Mouse (Mus musculus) R1 (cell line): ENCODE measurements around the gene Pfkfb2.
A peak's percentile ranks its signal among the peaks of the same experiment; 100 is the strongest.

ENCODE experiments used
- DNase-seq: peaks from one replicate; pipeline ENCODE4 v3.0.0-alpha.2; 2018; ENCODE audit warnings: low read depth, low spot score

Pfkfb2 gene

GRCm38 (mm10) chr1:130729153-130729552, at the start of gene Pfkfb2:
TSS of gene Pfkfb2 (minus strand) at chr1:130729253.
- DNase-seq = no peak

DNA sequence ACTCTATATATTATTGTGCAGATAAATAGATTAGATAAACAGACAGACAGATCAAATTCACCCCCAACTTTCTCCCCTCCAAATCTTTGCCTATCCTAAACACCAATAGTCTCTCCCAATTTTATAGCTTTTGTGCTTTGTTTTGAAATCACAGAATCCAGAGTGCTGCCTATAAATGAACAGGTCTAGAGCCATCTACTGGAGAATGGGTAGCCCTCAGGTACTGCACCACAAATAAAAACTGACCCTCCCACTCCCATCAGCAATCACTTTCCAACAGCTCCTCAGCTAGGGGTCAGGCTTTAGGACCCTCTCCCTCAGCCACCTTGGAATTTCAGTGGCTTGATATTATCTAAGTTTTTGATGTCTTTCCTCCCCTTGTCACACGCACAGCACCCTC, 47.6 kb upstream of the Pfkfb2 start:
- peak; percentile 6 for DNase-seq

DNA sequence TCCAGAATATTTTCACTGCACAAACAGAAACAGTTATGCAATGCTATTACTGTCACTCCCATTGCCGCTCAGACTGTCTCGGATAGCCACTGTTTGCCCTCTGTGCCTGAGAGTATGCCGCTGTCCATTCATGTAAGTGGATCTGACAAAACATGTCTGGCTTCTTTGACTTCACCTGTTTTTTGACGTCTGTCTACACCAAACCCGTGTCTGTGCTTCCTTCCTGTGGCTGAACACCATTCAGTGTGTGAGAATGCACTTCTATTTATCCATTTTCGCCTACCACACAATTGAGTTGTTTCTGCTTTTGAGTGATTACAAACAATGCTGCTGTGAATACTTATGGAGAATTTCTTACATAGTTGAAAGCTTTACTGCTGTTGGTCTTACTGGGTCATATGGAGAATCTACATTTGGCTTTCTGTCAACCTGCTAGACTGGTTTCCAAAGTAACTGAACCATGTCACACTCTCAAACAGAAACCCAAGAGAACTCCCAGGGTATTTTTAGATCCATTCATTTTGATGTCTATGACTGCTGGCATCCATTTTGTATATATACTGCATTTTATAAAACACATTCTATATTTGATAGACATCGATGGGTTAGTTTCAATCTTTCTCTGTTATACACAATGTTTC, 46.8 kb upstream of the Pfkfb2 start:
- DNase-seq = no peak

- DNase-seq = no peak
Observed at GRCm38 (mm10) chr1:130775234-130775633, 46.2 kb upstream of the Pfkfb2 start.

- no peak for DNase-seq
Observed at GRCm38 (mm10) chr1:130770981-130771494, 42.0 kb upstream of the Pfkfb2 start.

DNA sequence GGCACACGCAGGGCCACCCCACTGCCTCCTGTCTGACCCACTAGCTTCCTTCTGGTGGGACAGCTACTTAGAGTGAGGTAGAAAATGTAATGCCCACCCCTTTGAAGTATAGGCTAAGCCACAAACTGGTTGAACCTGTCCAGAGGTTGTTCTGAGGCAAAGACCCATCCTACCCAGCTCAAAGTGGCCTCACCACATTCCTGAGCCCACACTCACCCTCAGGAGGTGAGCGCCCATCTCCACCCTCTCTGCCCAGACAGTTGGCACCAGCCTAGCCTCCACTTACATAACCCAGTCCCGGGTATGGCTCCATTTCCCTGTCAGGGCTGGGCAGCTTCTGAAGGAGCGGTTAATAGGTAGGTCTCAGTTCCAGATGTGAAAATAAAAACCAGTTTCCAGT, 41.4 kb upstream of the Pfkfb2 start:
- no peak for DNase-seq

GRCm38 (mm10) chr1:130769925-130770324, 40.9 kb upstream of the Pfkfb2 start:
- no peak for DNase-seq

- DNase-seq = no peak
Observed at GRCm38 (mm10) chr1:130767066-130767465, 38.0 kb upstream of the Pfkfb2 start.

GRCm38 (mm10) chr1:130764027-130764461, 35.0 kb upstream of the Pfkfb2 start:
- peak; percentile 20 for DNase-seq

DNA sequence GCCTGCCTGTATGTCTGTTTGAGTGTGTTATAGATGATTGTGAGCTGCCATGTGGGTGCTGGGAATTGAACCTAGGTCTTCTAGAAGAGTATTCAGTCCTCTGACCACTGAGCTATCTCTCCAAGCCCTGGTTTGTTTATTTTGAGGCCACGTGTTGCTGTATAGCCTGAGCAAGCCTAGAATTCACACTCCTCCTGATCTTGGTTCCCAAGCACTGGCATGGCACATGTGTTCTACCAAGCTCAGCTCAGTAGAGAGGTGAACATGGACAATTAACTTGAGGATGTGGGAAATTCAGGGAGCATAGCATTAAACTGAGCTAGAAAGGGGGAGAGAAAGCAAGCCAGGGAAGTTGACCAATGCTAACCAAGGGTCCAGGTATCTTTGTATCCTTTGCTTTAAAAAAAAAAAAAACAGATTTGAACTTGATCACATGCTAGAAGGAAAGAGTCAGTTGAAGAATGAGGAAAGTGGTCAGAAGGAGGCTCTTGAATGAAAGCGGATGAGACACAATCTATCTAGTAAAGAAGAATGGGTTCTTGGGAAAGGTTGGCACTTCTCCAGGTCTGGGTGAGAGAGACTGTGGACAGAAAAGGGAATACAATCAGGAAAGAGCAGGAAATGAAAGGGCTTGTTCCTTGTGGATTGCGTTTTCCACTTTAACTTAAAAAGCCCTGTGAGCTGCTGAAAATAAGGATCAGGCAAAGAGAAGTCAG, 33.1 kb upstream of the Pfkfb2 start:
- DNase-seq = no peak

- no peak for DNase-seq
Observed at GRCm38 (mm10) chr1:130761597-130761996, 32.5 kb upstream of the Pfkfb2 start.

DNA sequence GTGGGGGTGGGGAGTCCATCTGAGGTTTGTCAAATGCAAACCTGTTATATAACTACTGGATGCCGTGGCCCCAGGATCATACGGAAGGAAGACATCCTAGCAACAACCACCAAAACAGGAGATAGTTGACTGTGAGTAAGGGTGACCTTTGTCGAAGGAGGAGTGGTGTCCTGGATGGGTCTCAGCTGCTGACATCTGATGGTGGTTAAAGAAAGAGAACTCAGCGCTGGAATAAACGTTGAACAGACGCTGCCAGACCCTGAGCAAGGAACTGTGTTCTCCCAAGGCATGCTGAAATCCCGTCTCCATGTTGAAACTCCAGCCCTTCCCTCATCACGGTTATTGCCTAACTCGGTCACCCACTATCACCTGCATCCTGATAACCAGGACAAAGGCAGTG, 30.6 kb upstream of the Pfkfb2 start:
- DNase-seq = no peak

- DNase-seq = no peak
Observed at GRCm38 (mm10) chr1:130746819-130747218, 17.8 kb upstream of the Pfkfb2 start.

DNA sequence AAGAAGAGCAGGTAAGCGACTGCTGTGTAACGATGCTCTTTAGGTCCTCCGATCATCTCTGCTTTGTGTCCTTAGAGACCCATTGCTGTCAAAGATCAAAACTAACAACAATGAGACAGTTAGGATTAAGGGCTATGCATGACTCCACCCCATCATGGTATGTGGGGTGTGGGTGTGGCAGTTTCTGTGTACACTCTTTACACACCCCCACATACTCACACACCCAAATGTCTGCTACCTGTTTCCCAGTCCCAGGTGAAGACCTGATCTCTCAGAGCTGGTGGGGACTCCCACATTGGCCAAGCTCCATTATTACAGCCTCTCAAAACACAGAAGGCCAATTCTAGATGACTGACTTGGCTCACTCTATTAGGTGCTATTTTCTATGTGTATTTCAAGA, 16.5 kb upstream of the Pfkfb2 start:
- peak; percentile 30 for DNase-seq

- DNase-seq = no peak
Observed at GRCm38 (mm10) chr1:130744961-130745360, 15.9 kb upstream of the Pfkfb2 start.

- DNase-seq = no peak
Observed at GRCm38 (mm10) chr1:130744217-130744616, 15.2 kb upstream of the Pfkfb2 start.

GRCm38 (mm10) chr1:130743775-130744174, 14.7 kb upstream of the Pfkfb2 start:
- DNase-seq = no peak

DNA sequence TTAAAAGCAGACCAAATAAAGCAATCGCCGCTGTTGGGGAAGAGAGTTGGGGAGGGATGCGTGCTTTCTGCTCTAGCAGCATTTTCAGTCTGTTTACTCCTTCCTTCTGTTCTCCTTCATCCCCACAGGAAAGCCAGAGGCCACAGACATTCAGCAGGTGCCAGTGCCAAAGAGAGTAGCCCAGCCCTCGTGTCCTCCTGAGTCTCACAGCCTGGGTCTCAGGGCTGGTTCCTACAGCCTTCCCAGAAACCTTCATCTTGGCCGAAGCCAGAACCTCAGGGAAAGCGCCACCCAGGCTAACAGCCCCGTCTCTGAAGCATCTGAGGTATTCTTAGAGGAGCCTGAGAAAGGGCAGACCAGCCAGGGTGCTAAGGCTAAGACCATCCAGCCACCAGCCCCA, 13.1 kb upstream of the Pfkfb2 start:
- DNase-seq = no peak

- peak; percentile 59 for DNase-seq
Observed at GRCm38 (mm10) chr1:130740781-130741720, 12.0 kb upstream of the Pfkfb2 start.

DNA sequence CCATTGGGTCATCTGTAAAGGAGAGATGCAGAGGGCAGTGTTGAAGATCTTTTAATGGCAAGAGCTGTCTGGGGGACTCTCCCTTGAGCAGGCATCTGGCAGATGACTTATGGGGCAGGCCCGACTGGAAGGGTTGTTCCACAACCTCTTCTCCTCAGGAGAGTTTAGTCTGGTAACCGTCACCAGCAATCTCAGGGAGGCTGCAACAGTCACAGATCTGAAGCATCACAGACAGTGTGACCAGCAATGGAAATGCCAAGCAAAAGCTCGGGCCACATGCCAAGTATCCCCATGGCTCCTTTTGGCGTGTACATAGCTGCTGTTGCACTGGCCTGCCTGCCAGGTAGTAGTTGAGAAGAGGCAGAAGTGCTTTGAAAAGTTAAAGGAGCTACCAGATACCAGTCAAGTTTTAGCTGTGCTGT, 11.2 kb upstream of the Pfkfb2 start:
- no peak for DNase-seq

- no peak for DNase-seq
Observed at GRCm38 (mm10) chr1:130739636-130740035, 10.6 kb upstream of the Pfkfb2 start.

GRCm38 (mm10) chr1:130738551-130739106, 9.6 kb upstream of the Pfkfb2 start:
- no peak for DNase-seq
